ENCODE assay signal across 17 mouse cellular contexts in the genomic region with DNA sequence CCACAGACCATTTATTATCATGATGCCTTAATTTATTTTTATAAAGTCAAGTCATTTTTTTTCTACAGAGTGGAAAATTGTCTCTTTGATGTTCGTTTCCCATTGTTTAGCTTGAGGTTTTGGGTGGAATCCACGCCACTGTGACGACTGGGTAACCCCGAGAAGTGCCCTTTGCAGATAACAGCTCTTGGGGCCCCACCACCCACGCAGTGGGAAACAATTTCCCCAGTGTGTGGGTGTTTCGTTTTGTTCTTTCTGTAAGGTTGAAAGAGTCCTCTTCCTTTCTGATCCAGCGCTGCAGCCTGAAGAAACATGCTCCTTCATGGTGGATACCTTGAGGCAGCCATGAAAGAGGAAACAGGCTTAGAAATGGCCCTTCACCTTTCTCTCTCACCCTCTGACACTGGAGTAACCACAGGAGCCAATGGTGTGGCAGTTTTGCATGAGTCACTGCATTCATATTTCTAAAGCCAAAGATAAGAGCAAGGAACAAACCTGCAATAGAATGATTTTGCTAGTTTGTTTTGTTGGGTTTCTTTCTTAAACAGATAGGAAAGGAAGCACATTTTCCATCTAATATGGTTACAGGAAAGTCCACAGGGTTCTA.
DNase-seq lines count a peak whose midpoint lies in the region; ATAC-seq and TF ChIP-seq lines count a peak whose summit lies in the region.
"Had no signal": no experiment of that assay in that cellular context is flagged by ENCODE, and none has a peak within 500 bp of the region (broad histone marks: within the 10 kb centered on the region; RNA-seq: fewer than 3 reads in every experiment).

No protein-coding gene starts in this region.

- no peaks in the 10 kb centered on the region for H3K36me3 ChIP-seq in stomach, postnatal 0 days (ENCODE audit: control insufficient read depth, insufficient read depth, low read length)
- H3K36me3 ChIP-seq: heart, embryonic 13.5 days; hindbrain, embryonic 12.5 days; liver, embryonic 15.5 days; neural tube, embryonic 13.5 days; stomach, embryonic 15.5 days had no signal

- TF ChIP-seq EP300 in stomach, postnatal 0 days (optimal IDR thresholded peaks at IDR 0.05) = no peak

- no peaks in the 10 kb centered on the region for H3K27me3 ChIP-seq in stomach, postnatal 0 days (ENCODE audit: control insufficient read depth, insufficient read depth, low read length)
- H3K27me3 ChIP-seq: hindbrain, embryonic 12.5 days; liver, embryonic 15.5 days; neural tube, embryonic 13.5 days; stomach, embryonic 15.5 days had no signal

- no peak overlapping the region for H3K4me2 ChIP-seq in stomach, postnatal 0 days (replicated peaks; ENCODE audit: low read depth)
- H3K4me2 ChIP-seq: heart, embryonic 13.5 days; hindbrain, embryonic 12.5 days; liver, embryonic 15.5 days; neural tube, embryonic 13.5 days; stomach, embryonic 15.5 days had no signal

- no peak overlapping the region for H3K9ac ChIP-seq in stomach, postnatal 0 days (ENCODE audit: low read length)
- H3K9ac ChIP-seq: heart, embryonic 13.5 days; hindbrain, embryonic 12.5 days; liver, embryonic 15.5 days; neural tube, embryonic 13.5 days; stomach, embryonic 15.5 days had no signal

- 52% methylated on average over 7 of the region's 7 CpGs for WGBS in stomach, postnatal 0 days

- peak; percentile 77 for DNase-seq in 416B (ENCODE audit: low read depth)
- peak; percentile 44 to 61 for DNase-seq in CD8-positive naive resting alpha-beta T cell, adult 2 months (ENCODE audit: low read depth in 2 of 2, low spot score in 2 of 2)
- DNase-seq in induced T-regulatory cell, adult 2 months (ENCODE audit: low read depth) = peak; percentile 82
- DNase-seq in stomach, postnatal 0 days (ENCODE audit: low spot score) = no peak
- no peak for DNase-seq in left cerebral cortex, postnatal 36 days (ENCODE audit: low spot score in 2 of 2)
- DNase-seq in embryo, embryonic 9.5 days (ENCODE audit: extremely low spot score) = no peak
- DNase-seq in urinary bladder, postnatal 10 days (ENCODE audit: low spot score) = no peak
- DNase-seq in adrenal gland, postnatal 25 days = no peak
- DNase-seq: cerebellum, postnatal 14 days; kidney, adult 11 months; kidney, postnatal 25 days had no signal

- ATAC-seq in stomach, postnatal 0 days (ENCODE audit: low FRiP score, low TSS enrichment) = peak; percentile 69; the same call in 1 of the 2 replicates
- ATAC-seq: midbrain, embryonic 16.5 days had no signal

- intact Hi-C loops in left cerebral cortex, postnatal 36 days (cut with DNase I) = no loop called here

- TF ChIP-seq CTCF in stomach, postnatal 0 days (IDR thresholded peaks at IDR 0.05; ENCODE audit: low read depth) = no peak

- no peaks in the 10 kb centered on the region for H3K4me1 ChIP-seq in stomach, postnatal 0 days (replicated peaks; ENCODE audit: control insufficient read depth, insufficient read depth)
- H3K4me1 ChIP-seq: hindbrain, embryonic 12.5 days; liver, embryonic 15.5 days; neural tube, embryonic 13.5 days had no signal

- H3K9me3 ChIP-seq in stomach, postnatal 0 days (ENCODE audit: control insufficient read depth, low read length) = no peaks in the 10 kb centered on the region
- H3K9me3 ChIP-seq: heart, embryonic 13.5 days; hindbrain, embryonic 12.5 days; liver, embryonic 15.5 days; neural tube, embryonic 13.5 days; stomach, embryonic 15.5 days had no signal

- no peak overlapping the region for H3K4me3 ChIP-seq in stomach, postnatal 0 days (ENCODE audit: low read depth, low read length)
- H3K4me3 ChIP-seq: heart, embryonic 13.5 days; hindbrain, embryonic 12.5 days; liver, embryonic 15.5 days; neural tube, embryonic 13.5 days; stomach, embryonic 15.5 days had no signal

- no peak overlapping the region for H3K27ac ChIP-seq in stomach, postnatal 0 days (replicated peaks)
- H3K27ac ChIP-seq: heart, embryonic 13.5 days; hindbrain, embryonic 12.5 days; liver, embryonic 15.5 days; neural tube, embryonic 13.5 days; stomach, embryonic 15.5 days had no signal

Comparison
In these comparisons a context has a peak if more than half of its experiments do, and no peak if none do; other contexts are left out.
1. DNase-seq: peak in 416B (single experiment), CD8-positive naive resting alpha-beta T cell, adult 2 months (2 of 2) and induced T-regulatory cell, adult 2 months (single experiment); none in stomach, postnatal 0 days (single experiment), left cerebral cortex, postnatal 36 days (0 of 2), embryo, embryonic 9.5 days (single experiment), urinary bladder, postnatal 10 days (single experiment) and adrenal gland, postnatal 25 days (single experiment).